10 mouse cellular contexts compared by ENCODE assay signal in the genomic region with DNA sequence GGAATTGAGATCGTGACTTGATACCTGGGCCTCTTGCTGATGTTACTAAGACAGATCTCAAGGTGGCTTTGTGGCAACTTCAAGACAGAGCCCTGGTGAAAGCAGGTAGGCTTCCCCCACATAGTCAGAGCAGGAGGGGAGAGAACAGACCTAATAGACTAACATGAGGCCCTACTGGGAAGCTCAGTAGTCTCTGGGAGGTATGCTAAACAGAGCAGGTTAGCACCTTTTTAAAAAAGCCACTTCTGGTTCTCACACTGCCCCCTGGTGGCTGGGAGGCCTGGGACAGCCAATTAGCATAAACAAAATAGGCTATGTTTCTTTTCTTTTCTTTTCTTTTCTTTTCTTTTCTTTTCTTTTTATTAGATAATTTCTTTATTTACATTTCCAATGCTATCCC. TPM values are rescaled to one million over a fixed set of nuclear protein-coding genes. Genes with fewer than 3 reads are reported as not detected.
DNase-seq lines count a peak whose midpoint lies in the region; ATAC-seq and TF ChIP-seq lines count a peak whose summit lies in the region.
"Had no signal": no experiment of that assay in that cellular context is flagged by ENCODE, and none has a peak within 500 bp of the region (broad histone marks: within the 10 kb centered on the region; RNA-seq: fewer than 3 reads in every experiment).

No protein-coding gene starts in this region.

- TF ChIP-seq EP300 in liver, postnatal 0 days (IDR thresholded peaks at IDR 0.05; ENCODE audit: low read depth): no peak

- WGBS in liver, postnatal 0 days (ENCODE audit: insufficient replicate concordance): 69% methylated on average over 1 of the region's 1 CpGs

- no peaks in the 10 kb centered on the region for H3K9me3 ChIP-seq in liver, postnatal 0 days (ENCODE audit: low read length)
- H3K9me3 ChIP-seq: neural tube, embryonic 13.5 days had no signal

- no peaks in the 10 kb centered on the region for H3K4me1 ChIP-seq in liver, postnatal 0 days (ENCODE audit: insufficient read depth)
- H3K4me1 ChIP-seq: neural tube, embryonic 13.5 days had no signal

- H3K27me3 ChIP-seq in liver, postnatal 0 days (ENCODE audit: insufficient read depth, low read length): no peaks in the 10 kb centered on the region
- H3K27me3 ChIP-seq: neural tube, embryonic 13.5 days; Patski had no signal

- no peak overlapping the region for H3K27ac ChIP-seq in liver, postnatal 0 days (ENCODE audit: low read depth)
- H3K27ac ChIP-seq: neural tube, embryonic 13.5 days had no signal

- TF ChIP-seq CTCF in liver, postnatal 0 days (IDR thresholded peaks at IDR 0.05; ENCODE audit: low read depth): peak; percentile 67

- no peak overlapping the region for H3K4me2 ChIP-seq in liver, postnatal 0 days (ENCODE audit: low read depth, low read length)
- H3K4me2 ChIP-seq: neural tube, embryonic 13.5 days had no signal

- H3K4me3 ChIP-seq in liver, postnatal 0 days (ENCODE audit: low read depth, low read length): no peak overlapping the region
- H3K4me3 ChIP-seq: neural tube, embryonic 13.5 days had no signal

- ATAC-seq in liver, postnatal 0 days: no peak
- ATAC-seq: Patski had no signal

- no peaks in the 10 kb centered on the region for H3K36me3 ChIP-seq in liver, postnatal 0 days (replicated peaks; ENCODE audit: insufficient read depth, low read length)
- H3K36me3 ChIP-seq: neural tube, embryonic 13.5 days had no signal

- no peak overlapping the region for H3K9ac ChIP-seq in liver, postnatal 0 days (replicated peaks)
- H3K9ac ChIP-seq: neural tube, embryonic 13.5 days had no signal

- peak; percentile 21 to 55 for DNase-seq in cerebellum, postnatal 14 days
- no peak for DNase-seq in cerebellum, adult 9-10 months
- DNase-seq in right cerebral cortex, postnatal 4 days: peak; percentile 39
- no peak for DNase-seq in right cerebral cortex, postnatal 36 days (ENCODE audit: low spot score in 2 of 2)
- DNase-seq in liver, postnatal 0 days: peak; percentile 66
- peak; percentile 62 for DNase-seq in thymus, postnatal 14 days
- DNase-seq in right cerebral cortex, adult 18-20 months: no peak
- no peak for DNase-seq in gastrocnemius, adult 8-10 months (ENCODE audit: low spot score in 2 of 2)

RNA-seq across cellular contexts. Expression of a gene that starts 46.0 kb away (rescaled TPM):
- polyA plus RNA-seq in liver, postnatal 0 days (2015; fragmentation: Nextera tagmentation; extraction: Ambion mirVana): 0.81 and 1.0 TPM in 2 replicates
- total RNA-seq in gastrocnemius, adult 8-10 months (2022): 100 to 1,000 TPM in 1 of 4 experiments, 10 to 100 TPM in 3; 78.5 to 117 (median 87.7) TPM

Comparison
In these comparisons a context has a peak if more than half of its experiments do, and no peak if none do; other contexts are left out.
1. DNase-seq: peak in cerebellum, postnatal 14 days (2 of 2), right cerebral cortex, postnatal 4 days (single experiment), liver, postnatal 0 days (single experiment) and thymus, postnatal 14 days (single experiment); none in cerebellum, adult 9-10 months (single experiment), right cerebral cortex, postnatal 36 days (0 of 2), right cerebral cortex, adult 18-20 months (single experiment) and gastrocnemius, adult 8-10 months (0 of 2).